Mouse (Mus musculus): ENCODE measurements around the gene Ltbp2. TPM values are rescaled to one million over a fixed set of nuclear protein-coding genes. Genes with fewer than 3 reads are reported as not detected.

The Ltbp2 gene
- polyA plus RNA-seq, 1 experiment from 2014 or later = 0.93 TPM

- H3K4me1 ChIP-seq = peaks cover 10% of the 10 kb centered on the region
- ATAC-seq (ENCODE audit: insufficient number of reproducible peaks, insufficient read depth, low FRiP score, low TSS enrichment) = no peak
- H3K9me3 ChIP-seq = no peaks in the 10 kb centered on the region
- 89% methylated on average over 6 of the region's 6 CpGs for WGBS
- H3K4me3 ChIP-seq = no peak overlapping the region
- no peaks in the 10 kb centered on the region for H3K27me3 ChIP-seq
- H3K9ac ChIP-seq = no peak overlapping the region
- H3K4me2 ChIP-seq (replicated peaks) = no peak overlapping the region
- no peak overlapping the region for H3K27ac ChIP-seq
- H3K36me3 ChIP-seq = peaks cover 39% of the 10 kb centered on the region
These were observed 108.8 kb downstream of the Ltbp2 start for GRCm38 (mm10) chr12:84767510-84767909.

DNA sequence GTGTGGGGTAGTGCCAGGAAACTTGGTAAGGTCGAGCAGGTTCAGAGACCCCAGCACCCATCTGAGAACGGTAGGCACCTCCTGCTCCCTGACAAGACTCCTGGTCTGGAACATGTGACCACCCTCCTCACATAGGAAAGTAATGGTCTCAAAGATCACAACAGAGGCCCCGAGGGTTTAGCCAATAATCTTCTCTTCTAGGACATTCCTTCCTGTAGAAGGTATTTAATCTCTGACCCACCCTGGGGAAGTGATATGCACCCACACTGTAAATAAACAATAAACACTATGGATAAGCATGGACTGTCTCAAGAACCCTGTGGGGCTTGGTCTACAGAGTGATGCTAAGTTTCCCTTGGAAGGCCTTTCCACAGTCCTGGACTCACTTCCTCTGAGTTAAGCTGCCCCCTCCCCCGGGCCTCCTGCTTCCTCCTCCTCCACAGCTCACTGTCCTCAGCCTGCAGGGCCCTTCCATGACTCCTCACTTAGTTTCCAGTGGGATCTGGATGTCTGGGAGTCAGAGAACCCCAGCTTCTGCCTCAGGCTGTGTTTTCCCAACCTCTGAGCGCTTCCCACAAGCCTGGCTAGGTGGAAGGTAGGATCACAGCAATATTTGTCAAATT, 110.1 kb downstream of the Ltbp2 start:
- no peak overlapping the region for H3K27ac ChIP-seq
- no peak overlapping the region for H3K4me2 ChIP-seq (replicated peaks)
- no peaks in the 10 kb centered on the region for H3K27me3 ChIP-seq
- no peak overlapping the region for H3K4me3 ChIP-seq
- no peak overlapping the region for H3K9ac ChIP-seq
- WGBS = 69% methylated on average over 5 of the region's 5 CpGs
- H3K36me3 ChIP-seq = peaks cover 46% of the 10 kb centered on the region
- H3K9me3 ChIP-seq = no peaks in the 10 kb centered on the region
- H3K4me1 ChIP-seq = peaks cover 4% of the 10 kb centered on the region
- ATAC-seq (ENCODE audit: insufficient number of reproducible peaks, insufficient read depth, low FRiP score, low TSS enrichment) = no peak

DNA sequence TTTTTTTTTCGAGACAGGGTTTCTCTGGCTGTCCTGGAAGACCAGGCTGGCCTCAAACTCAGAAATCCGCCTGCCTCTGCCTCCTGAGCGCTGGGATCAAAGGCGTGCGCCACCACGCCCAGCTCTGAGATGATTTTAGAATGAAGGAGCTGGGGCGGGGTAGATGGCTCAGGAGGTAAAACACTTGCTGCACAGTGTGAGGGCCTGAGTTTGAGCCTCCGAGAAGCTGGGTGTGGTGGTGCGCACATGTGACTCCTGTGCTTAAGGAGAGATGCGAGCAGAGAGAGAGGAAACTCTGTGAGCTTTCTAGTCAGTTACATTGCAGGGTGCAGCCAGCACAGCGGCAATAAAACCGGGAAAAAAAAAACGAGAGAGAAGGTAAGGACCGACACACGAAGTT, 110.8 kb downstream of the Ltbp2 start:
- H3K36me3 ChIP-seq = peaks cover 49% of the 10 kb centered on the region
- no peak for ATAC-seq (ENCODE audit: insufficient number of reproducible peaks, insufficient read depth, low FRiP score, low TSS enrichment)
- H3K9ac ChIP-seq = no peak overlapping the region
- no peaks in the 10 kb centered on the region for H3K4me1 ChIP-seq
- no peak overlapping the region for H3K4me2 ChIP-seq (replicated peaks)
- H3K27ac ChIP-seq = no peak overlapping the region
- no peak overlapping the region for H3K4me3 ChIP-seq
- no peaks in the 10 kb centered on the region for H3K27me3 ChIP-seq
- 92% methylated on average over 15 of the region's 15 CpGs for whole genome bisulfite sequencing
- no peaks in the 10 kb centered on the region for H3K9me3 ChIP-seq

DNA sequence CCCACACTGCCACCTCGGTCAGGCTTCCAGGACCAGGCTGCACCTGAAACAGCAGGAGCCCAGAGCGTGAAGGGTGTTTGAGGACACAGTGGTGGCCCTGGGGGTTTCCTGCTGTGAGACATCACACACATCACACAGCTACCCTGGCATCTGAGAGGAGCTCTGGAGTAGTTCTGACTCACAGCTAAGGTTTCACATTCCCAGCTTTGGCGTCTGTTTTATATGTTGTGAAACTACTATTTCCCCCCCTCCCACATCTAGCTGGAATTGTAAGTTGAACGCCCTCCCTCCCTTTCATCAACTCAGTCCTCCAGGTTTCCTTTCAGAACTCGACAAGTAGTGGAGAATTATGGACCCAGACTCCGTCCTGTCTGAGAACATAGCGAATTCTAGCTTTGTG, 111.6 kb downstream of the Ltbp2 start:
- Histone ChIP-seq H3K9ac (no peak overlapping the region), H3K4me3 (no peak overlapping the region), H3K36me3 (peaks cover 56% of the 10 kb centered on the region), H3K27me3 (no peaks in the 10 kb centered on the region), H3K4me2 (replicated peaks) (no peak overlapping the region), H3K9me3 (no peaks in the 10 kb centered on the region), H3K27ac (no peak overlapping the region), H3K4me1 (no peaks in the 10 kb centered on the region)
- WGBS = 78% methylated on average over 7 of the region's 7 CpGs
- ATAC-seq (ENCODE audit: insufficient number of reproducible peaks, insufficient read depth, low FRiP score, low TSS enrichment) = no peak

- no peaks in the 10 kb centered on the region for H3K27me3 ChIP-seq
- ATAC-seq (ENCODE audit: insufficient number of reproducible peaks, insufficient read depth, low FRiP score, low TSS enrichment) = no peak
- WGBS = 90% methylated on average over 13 of the region's 13 CpGs
- H3K4me3 ChIP-seq = no peak overlapping the region
- no peak overlapping the region for H3K4me2 ChIP-seq (replicated peaks)
- no peaks in the 10 kb centered on the region for H3K9me3 ChIP-seq
- H3K27ac ChIP-seq = no peak overlapping the region
- H3K4me1 ChIP-seq = no peaks in the 10 kb centered on the region
- H3K36me3 ChIP-seq = peaks cover 62% of the 10 kb centered on the region
- no peak overlapping the region for H3K9ac ChIP-seq
These were observed 112.6 kb downstream of the Ltbp2 start for GRCm38 (mm10) chr12:84763577-84764218.

GRCm38 (mm10) chr12:84762532-84762931, 113.8 kb downstream of the Ltbp2 start:
- no peak for ATAC-seq (ENCODE audit: insufficient number of reproducible peaks, insufficient read depth, low FRiP score, low TSS enrichment)
- 87% methylated on average over 5 of the region's 5 CpGs for WGBS
- H3K36me3 ChIP-seq = peaks cover 72% of the 10 kb centered on the region

GRCm38 (mm10) chr12:84759063-84759462, 117.3 kb downstream of the Ltbp2 start:
- Histone ChIP-seq H3K9ac (no peak overlapping the region), H3K4me1 (no peaks in the 10 kb centered on the region), H3K9me3 (no peaks in the 10 kb centered on the region), H3K4me3 (no peak overlapping the region), H3K27me3 (no peaks in the 10 kb centered on the region), H3K4me2 (replicated peaks) (no peak overlapping the region), H3K36me3 (peaks cover 67% of the 10 kb centered on the region), H3K27ac (no peak overlapping the region)
- ATAC-seq (ENCODE audit: insufficient number of reproducible peaks, insufficient read depth, low FRiP score, low TSS enrichment) = no peak
- 75% methylated on average over 2 of the region's 2 CpGs for WGBS

More at GRCm38 (mm10) chr12:84762532-84762931, 113.8 kb downstream of the Ltbp2 start:
- Histone ChIP-seq H3K9me3 (no peaks in the 10 kb centered on the region), H3K4me1 (no peaks in the 10 kb centered on the region), H3K4me3 (no peak overlapping the region), H3K9ac (no peak overlapping the region), H3K27ac (no peak overlapping the region), H3K27me3 (no peaks in the 10 kb centered on the region), H3K4me2 (replicated peaks) (no peak overlapping the region)

DNA sequence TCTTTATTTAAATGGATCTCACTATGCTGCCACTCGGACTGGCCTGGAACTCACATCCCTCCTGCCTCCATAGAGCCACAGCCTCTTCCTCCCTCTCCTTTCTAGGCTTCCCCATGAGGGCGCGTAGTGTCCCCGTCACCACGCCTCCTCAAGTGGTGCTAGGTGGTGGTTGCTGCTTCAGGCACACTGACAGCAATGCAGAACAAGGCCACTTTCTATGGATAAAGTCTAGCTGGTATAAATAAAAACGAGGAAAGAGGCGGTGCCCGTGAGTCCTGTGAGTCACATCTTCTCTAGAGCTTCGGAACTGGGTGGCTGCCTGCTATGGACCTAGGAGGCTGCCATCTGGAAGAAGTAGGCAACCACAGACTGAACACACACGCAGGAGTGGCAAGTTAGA, 120.3 kb downstream of the Ltbp2 start:
- Histone ChIP-seq H3K9ac (no peak overlapping the region), H3K4me2 (replicated peaks) (no peak overlapping the region), H3K4me3 (no peak overlapping the region), H3K4me1 (0 out of 2 replicates have a peak, but pooled peaks cover 3% of the 10 kb centered on the region), H3K36me3 (peaks cover 44% of the 10 kb centered on the region), H3K27ac (no peak overlapping the region), H3K27me3 (no peaks in the 10 kb centered on the region), H3K9me3 (no peaks in the 10 kb centered on the region)
- ATAC-seq (ENCODE audit: insufficient number of reproducible peaks, insufficient read depth, low FRiP score, low TSS enrichment) = no peak
- 93% methylated on average over 10 of the region's 10 CpGs for WGBS

- H3K4me2 ChIP-seq (replicated peaks) = no peak overlapping the region
- no peak for ATAC-seq (ENCODE audit: insufficient number of reproducible peaks, insufficient read depth, low FRiP score, low TSS enrichment)
- peaks cover 38% of the 10 kb centered on the region for H3K36me3 ChIP-seq
- 64% methylated on average over 16 of the region's 16 CpGs for WGBS
- H3K4me1 ChIP-seq = 0 out of 2 replicates have a peak, but pooled peaks cover 3% of the 10 kb centered on the region
- no peaks in the 10 kb centered on the region for H3K9me3 ChIP-seq
- no peak overlapping the region for H3K4me3 ChIP-seq
- H3K27ac ChIP-seq = no peak overlapping the region
- H3K27me3 ChIP-seq = no peaks in the 10 kb centered on the region
- H3K9ac ChIP-seq = no peak overlapping the region
These were observed 121.2 kb downstream of the Ltbp2 start for GRCm38 (mm10) chr12:84755008-84755695.

GRCm38 (mm10) chr12:84752131-84752977, 124.0 kb downstream of the Ltbp2 start:
- no peaks in the 10 kb centered on the region for H3K9me3 ChIP-seq
- H3K36me3 ChIP-seq = peaks cover 14% of the 10 kb centered on the region
- 0 out of 2 replicates have a peak, but pooled peaks cover 3% of the 10 kb centered on the region for H3K4me1 ChIP-seq
- H3K9ac ChIP-seq = no peak overlapping the region
- no peak overlapping the region for H3K4me3 ChIP-seq
- no peak overlapping the region for H3K4me2 ChIP-seq (replicated peaks)
- no peak overlapping the region for H3K27ac ChIP-seq
- H3K27me3 ChIP-seq = no peaks in the 10 kb centered on the region
- WGBS = 47% methylated on average over 14 of the region's 14 CpGs
- 0 out of 2 replicates have a peak, but pooled peaks have one; percentile 23 for ATAC-seq (ENCODE audit: insufficient number of reproducible peaks, insufficient read depth, low FRiP score, low TSS enrichment)

- Histone ChIP-seq H3K4me2 (replicated peaks) (no peak overlapping the region), H3K36me3 (peaks cover under 1% of the 10 kb centered on the region; the same call in 1 of the 2 replicates), H3K9me3 (no peaks in the 10 kb centered on the region), H3K9ac (no peak overlapping the region), H3K4me3 (no peak overlapping the region), H3K4me1 (0 out of 2 replicates have a peak, but pooled peaks cover 3% of the 10 kb centered on the region), H3K27ac (no peak overlapping the region), H3K27me3 (no peaks in the 10 kb centered on the region)
- WGBS = 80% methylated on average over 14 of the region's 14 CpGs
- ATAC-seq (ENCODE audit: insufficient number of reproducible peaks, insufficient read depth, low FRiP score, low TSS enrichment) = no peak
These were observed 125.7 kb downstream of the Ltbp2 start for GRCm38 (mm10) chr12:84750661-84751060.

All from embryonic facial prominence, embryonic 12.5 days (tissue).